Mouse (Mus musculus) thymus, postnatal 36 days (tissue): ENCODE measurements around the gene Olfr1340.

Experiments used
- DNase-seq, 2 experiments: peaks; one replicate each; pipeline ENCODE4 v3.0.0; 2022; ENCODE audit warnings: mixed read lengths in 2 of 2

The Olfr1340 gene

DNA sequence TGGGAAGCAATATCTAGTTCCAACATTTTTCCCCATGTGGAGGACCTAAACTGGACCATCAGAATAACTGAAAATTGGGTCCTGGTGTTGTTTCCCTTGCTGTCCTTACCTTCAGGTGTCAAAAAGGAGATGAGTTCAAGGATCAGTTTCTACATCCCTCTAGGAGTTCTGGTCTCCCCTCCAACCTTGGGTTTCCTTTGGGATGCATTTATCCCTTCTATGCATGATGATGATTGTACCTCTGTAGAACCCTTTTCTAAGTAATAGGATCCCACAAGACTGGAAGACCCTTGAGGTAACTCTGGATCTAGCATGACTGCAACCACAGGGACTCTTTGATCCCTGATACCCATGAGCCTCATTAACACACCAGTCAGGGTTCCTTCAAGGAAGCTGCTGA is at the start of gene Olfr1340:
TSS of gene Olfr1340 (plus strand) at position 301 of the 400 bp plus-strand sequence.
- DNase-seq, result no peak

DNA sequence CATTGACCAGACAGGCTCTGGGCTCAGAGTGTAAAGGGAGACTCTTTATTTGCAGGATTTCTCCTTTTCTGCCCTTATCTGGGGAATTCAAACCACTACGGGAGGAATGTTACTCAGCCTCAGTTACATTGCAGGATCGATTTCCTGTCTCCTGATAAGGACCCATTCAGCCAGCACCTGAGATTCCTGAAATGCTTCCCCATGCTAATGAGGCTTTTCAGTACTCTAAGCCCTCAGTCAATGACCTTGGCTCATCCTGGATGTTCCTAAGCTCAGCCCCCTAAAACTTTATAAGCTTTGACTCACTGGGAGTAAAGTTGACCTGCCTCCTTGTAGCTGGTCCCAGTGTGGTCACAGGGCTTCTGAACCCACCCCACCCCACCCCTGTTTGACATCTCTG is 32.9 kb upstream of the Olfr1340 start:
- no peak for DNase-seq

DNA sequence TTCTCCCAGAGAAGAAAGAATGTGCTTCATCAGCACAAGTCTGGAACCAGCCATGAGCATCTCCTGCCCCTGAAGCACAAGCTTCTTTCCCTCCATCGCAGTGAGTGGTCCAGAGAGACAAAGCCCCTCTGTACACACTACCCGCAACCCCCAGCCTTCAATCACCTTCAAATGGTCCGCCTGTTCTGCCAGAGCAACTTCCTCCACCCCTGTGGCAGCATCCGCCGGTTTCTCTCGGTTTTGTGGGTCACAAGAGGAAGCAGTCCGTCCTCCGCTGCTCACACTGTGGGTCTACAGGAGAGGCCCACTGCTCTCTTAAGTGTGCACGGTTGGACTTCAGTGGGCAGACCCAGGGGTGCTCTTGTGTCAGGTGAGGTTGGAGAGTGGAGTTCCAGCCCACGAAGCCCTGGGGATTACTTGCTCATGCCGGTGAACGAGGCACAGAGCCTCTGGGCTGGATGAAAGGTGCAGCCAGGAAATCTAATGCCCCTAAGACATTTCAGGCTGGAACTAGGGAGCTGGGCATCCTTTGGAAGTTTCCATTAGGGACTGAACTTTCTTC is 27.4 kb upstream of the Olfr1340 start, which contains the start of gene Olfr1342:
TSS of gene Olfr1342 (minus strand) at position 345 of the 562 bp plus-strand sequence.
- peak; percentile 3 to 12 for DNase-seq

DNA sequence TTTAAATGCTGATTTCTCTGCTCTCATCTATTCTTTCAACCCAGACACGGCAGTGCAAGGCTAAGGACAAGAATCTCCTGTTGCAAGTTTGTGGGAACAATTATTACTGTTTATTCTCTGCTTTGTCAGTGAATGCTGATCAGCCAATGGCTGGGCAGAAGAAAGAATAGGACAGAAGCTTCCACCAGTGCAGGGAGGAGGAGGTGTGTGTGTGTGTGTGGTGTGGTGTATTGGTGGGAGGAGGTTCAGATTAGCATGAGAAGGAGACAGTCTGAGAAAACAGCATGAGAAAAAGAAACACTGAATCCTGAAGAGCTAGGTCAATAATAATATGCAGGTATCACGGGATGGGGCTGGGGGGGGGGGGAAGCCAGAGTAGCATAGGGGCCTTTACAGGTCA is 26.1 kb upstream of the Olfr1340 start:
- DNase-seq, result no peak

DNA sequence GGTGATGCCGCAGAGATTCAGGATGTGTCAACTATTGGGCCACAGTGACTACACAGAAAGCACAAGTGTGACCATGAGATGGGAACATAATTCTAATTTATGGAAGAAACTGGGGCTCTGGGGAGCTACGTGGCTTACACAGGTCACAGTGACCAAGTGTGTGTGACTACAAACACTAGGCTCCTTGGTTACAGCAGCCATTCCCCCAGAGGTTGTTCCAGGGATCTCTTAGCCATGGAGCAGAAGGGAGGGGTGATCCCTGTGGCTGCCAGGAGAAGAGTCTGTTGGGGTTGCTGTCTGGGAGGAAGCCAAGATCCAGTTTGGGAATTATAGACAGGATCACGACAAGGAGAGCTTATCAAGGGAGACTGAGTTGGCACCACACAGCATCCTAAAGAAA is 16.7 kb upstream of the Olfr1340 start, which contains the start of gene Olfr1341:
TSS of gene Olfr1341 (plus strand) at position 301 of the 400 bp plus-strand sequence.
- DNase-seq, result no peak

DNA sequence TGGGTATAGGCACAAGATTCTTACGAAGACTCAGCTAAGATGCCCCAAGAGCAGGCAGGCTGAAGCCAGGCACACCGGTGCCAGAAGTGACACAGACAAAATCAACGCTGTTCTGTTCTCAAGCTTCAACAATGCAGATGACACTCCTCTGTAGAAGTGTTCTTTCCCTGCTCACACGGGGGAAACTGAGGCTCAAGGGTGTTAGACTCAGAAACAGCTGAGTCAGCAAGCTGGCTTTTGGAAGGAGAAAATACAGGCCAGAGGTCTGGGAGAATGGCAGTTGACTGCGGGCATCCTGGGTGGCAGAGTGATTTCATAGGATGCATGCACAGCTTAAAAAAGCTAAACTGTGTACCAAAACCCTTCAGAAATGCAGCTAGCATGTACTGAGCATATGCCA is 11.9 kb upstream of the Olfr1340 start:
- DNase-seq, result no peak

DNA sequence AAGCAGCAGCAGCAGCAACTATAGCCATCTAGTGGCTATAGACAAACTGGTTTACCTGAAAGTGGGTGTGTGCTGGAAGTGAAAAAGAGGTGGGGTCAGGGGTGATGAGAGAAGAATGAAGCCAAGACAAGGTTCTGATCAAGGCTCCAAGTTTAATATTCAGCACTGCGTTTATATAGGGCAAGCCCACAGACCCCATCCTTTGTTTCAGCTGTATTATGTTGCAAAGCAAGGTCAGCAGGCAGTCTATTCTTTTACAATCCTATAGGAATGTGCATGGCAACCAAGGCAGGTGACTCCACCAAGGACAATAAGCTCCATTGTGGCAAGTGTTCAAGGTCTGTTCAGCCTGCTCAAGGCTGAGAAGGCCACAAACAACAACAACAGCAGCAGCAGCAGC is 8.3 kb upstream of the Olfr1340 start:
- no peak for DNase-seq

DNA sequence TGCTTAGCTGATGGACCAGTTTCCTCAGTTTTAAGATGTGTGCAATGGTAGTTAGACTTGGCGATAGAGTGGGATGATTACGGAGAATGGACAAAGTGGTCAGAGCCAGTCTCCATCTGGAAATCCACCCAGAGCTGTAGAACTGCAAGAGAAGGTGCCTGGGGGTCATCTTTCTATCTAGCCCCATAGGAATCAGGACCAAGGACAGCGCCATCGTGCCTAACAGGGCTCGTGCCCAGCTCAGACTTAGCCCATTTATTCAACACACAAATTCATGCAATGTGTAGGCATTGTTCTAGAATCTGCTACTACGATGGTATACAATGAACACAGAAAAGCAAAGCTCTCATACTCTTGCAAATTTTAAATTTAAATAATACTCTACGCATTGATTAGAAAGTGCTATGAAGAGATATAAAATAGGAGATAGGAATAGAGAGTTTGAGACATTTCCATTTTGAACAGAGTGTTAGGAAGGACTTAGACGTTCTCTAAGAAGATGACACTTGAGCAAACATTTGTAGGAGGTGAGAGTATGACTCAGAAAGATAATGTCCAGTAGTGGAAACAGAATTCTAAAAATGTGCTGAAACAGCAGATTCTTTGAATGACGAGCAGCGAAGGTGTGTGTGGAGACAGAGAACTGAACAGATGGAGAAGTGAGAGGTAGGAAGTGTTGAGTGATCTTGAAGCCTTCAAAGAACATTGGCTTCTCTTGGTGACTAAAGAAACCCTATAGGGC is 2.0 kb downstream of the Olfr1340 start:
- no peak for DNase-seq

DNA sequence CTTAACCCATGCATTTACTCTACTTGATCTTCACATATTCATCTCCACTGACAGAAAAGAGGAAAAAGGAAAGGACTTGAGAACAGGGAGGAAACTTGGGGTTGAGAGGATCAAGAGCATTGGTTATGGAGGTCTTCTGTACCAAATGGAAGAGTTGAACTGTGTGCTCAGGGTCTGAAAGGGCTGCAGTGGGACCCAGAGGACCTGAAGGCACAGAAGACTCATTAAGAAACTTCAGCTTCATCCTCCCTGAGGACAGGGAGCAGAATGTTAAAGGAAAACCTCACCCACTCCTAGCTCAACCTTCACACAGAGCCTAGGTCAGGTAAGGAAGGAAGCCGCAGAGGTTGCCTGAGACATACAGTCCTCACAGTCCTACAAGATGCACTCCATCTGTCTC is 11.9 kb downstream of the Olfr1340 start, which contains the start of gene Olfr1339:
TSS of gene Olfr1339 (plus strand) at position 301 of the 400 bp plus-strand sequence.
- DNase-seq, result no peak

DNA sequence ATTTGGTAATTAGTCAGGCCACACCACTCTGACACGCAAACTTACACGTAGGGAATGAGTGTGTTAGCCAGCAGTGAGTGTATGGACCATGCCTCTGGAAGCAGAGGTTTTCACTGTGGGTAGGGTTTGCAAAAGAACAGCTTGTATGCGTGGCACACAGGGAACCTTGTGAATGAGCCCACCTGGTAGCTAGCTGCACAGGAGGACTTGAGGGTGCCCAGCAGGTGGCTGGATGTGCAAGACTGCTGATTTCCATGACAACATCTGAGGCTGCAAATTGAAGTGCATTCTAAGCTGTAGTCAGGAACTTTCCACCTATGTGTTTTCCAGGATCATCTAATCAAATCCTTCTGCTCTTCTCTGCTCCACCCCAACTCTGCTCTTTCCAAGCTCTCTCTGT is 19.6 kb downstream of the Olfr1340 start:
- no peak for DNase-seq

DNA sequence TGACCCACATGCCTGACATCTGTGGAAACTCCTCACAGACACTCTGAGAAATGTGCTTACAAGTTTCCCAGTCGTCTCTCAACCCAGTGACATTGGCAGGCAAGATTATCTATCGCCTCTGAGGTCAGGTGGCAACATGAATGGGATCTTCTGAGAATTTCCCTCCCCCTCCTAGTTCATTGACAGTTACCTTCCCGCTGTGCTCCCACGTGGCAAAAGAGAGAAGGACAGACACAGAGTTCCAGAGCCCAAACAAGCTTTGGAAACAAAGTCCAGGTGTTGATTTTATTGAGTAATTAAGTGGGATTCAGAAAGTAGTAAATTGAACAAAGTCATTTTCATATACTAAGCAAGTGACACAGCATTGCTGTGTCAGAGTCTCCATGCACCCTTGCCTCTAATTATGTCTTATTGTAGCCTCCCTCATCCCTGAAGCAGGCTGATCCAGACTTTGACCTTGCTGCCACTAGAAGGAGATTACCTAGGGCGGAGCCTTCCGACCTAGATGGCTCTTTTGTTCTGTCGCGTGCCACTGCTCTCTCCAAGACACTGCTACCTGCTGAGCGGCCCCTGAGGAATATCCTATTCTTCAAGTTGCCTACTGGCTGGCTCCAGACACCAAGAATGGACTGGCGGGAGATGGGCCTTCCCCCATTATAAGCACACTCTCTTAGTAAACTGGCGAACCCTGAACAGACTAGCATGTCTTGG is 21.2 kb downstream of the Olfr1340 start:
- no peak for DNase-seq

DNA sequence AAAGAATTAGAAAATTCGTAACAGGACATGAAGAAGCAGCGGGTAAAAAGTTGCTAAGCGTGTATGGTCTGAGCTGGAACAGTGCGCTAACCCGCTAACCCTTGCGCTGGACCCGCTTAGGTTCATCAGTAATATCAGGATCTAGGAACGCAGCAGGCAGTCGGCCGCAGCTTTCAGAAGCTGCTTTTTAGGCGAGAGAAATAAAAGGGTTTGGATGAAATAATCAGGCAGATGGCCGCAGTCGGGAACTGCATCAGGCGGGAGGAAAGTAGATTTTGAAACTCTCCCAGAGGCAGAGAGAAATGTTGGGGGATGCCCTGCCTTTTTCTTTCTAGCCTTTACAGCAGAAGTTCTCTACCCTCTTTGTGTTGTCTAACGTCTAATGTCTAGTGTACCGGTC is 21.9 kb downstream of the Olfr1340 start:
- no peak for DNase-seq

DNA sequence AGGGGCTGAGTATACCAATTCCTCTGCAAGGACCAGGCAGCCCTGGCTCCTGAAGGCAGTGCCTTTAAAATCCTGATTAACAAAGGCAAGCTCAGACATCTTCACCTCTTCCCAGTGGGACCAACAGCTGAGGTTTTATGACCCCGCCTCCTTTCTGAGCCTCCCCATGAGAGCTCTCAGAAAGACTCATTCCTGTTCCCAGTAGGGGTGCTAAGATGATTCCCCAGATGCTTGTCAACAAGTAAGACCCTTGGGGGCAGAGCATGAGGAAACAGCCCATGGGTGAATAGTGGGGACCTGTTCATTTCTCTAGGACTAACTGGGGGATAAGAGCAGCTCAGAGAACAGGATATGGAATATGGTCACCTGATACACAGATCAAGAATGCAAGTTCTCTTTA is 38.7 kb downstream of the Olfr1340 start, which contains the start of gene Olfr1338:
TSS of gene Olfr1338 (minus strand) at position 101 of the 400 bp plus-strand sequence.
- DNase-seq, result no peak
